Mouse (Mus musculus) T-helper 17 cell (primary cell): ENCODE measurements at regions not wholly inside any gene's neighbourhood (a gene's known extent, or its start where the extent isn't known, plus 50 kb on each side); places are given as distances from the start of the nearest gene placed in this dataset.

Experiments used
- in situ Hi-C, 2 experiments: fragments of 300-600 bp; cut with MboI, MseI; formaldehyde crosslinking; loops; 1 replicate in 1 of 2; 2 replicates in 1 of 2; pipeline ENCODE4 v1.15.1; 2025; ENCODE audit warnings: high pct_unique_total_duplicates in 2 of 2

- in situ Hi-C loops: loop anchor here in 1 of 2 experiments (25.0 kb wide), 1 partner anchor 369 kb away; no protein-coding TSS in a partner anchor
Observed at GRCm38 (mm10) chr9:92856410-92857083, 314.5 kb downstream of the Plod2 start.

- in situ Hi-C loops: loop anchor here in 1 of 2 experiments (25.0 kb wide), 1 partner anchor 379 kb away; no protein-coding TSS in a partner anchor
Observed at GRCm38 (mm10) chr9:92865822-92866221, 323.8 kb downstream of the Plod2 start.

- in situ Hi-C loops: loop anchor here in 1 of 2 experiments (5.0 to 25.0 kb wide), 2 partner anchors 381 to 741 kb away; no protein-coding TSS in a partner anchor
Observed at GRCm38 (mm10) chr9:92878589-92878988, 336.6 kb downstream of the Plod2 start.

DNA sequence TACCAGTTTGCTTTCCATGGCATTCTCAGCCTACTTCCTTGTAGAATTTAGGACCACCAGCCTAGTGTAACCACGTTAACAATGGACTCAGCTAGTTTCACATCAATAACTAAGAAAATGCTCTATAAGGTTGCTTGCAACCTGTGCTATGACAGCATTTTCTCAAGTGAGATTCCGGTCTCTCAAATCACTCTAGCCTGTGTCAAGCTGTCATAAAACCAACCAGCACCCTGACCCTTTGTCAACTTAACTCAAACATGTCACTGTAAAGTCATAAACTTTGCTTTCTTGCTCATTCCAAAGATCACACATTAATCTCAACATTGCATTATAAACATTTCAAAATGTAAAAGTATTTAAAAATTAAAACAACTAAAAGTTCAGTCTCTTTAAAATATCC lies 337.8 kb downstream of the Plod2 start:
- in situ Hi-C loops: loop anchor here in 1 of 2 experiments (5.0 to 25.0 kb wide), 2 partner anchors 383 to 743 kb away; no protein-coding TSS in a partner anchor

DNA sequence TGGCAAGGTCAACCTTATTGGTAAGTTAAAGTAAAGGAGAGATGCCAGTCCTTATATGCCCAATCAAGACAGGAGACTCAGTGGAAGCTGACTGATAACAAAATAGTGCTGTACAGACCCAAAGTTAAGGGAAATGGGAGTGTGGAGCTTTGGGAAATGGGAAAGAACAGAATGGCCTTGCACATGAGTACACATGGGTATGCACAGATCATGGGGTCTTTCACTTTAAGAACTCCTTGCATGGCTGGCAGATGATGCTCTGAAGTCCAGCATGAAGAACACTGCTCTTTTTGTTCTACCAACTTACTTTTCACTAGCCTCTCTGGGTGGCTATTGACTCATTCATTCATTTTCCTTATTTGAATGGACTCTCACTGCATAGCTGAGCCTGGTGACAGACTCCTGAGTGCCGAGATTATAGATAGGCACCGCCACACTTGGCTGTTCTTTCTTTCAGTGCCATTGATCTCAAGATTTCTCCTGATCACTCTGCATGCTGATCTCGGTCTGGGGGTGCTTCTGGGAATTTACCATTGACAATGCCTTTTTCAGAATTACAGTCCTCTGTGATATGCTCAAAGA lies 340.3 kb downstream of the Plod2 start:
- in situ Hi-C loops: loop anchor here in 1 of 2 experiments (25.0 kb wide), 1 partner anchor 745 kb away; no protein-coding TSS in a partner anchor

- in situ Hi-C loops: loop anchor here in 1 of 2 experiments (25.0 kb wide), 1 partner anchor 753 kb away; no protein-coding TSS in a partner anchor
Observed at GRCm38 (mm10) chr9:92890063-92890462, 348.0 kb downstream of the Plod2 start.

DNA sequence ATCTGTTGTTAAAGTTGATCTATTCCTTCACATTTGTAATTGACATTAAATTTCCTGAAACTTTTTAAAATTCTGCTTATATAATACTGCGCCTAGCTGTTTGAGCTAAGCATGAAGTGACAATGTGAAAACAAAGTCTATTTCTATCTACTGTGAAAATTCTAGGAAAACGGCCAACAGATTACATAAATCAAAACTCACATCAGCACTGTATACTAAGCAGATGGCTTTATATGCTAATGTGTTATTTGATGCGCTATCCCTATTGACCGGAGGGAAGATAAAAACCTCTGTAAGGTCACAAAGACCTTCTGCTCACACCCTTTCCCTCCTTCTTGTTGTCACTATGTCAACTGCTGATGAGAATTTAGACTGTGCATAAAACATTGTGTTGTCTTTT lies 357.7 kb downstream of the Plod2 start:
- in situ Hi-C loops: loop anchor here in 1 of 2 experiments (25.0 kb wide), 1 partner anchor 762 kb away; no protein-coding TSS in a partner anchor

DNA sequence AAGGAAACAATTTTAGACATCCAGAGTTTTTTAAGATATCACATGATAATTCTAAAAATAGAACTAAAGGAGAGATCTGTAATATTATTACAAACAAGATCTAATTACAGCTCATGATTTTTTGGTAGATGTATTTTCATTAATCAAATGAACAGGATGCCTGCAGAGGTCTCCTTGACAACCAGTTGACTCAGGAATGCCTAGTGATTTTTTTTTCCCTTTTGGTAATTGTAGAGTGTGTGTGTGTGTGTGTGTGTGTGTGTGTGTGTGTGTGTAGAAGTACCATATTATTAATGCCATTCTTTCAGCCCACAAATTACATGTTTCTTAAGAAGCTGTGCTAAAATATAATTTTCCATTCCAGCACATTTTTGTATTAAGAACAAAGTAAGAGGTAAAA lies 365.1 kb downstream of the Plod2 start:
- in situ Hi-C loops: no loop called here

DNA sequence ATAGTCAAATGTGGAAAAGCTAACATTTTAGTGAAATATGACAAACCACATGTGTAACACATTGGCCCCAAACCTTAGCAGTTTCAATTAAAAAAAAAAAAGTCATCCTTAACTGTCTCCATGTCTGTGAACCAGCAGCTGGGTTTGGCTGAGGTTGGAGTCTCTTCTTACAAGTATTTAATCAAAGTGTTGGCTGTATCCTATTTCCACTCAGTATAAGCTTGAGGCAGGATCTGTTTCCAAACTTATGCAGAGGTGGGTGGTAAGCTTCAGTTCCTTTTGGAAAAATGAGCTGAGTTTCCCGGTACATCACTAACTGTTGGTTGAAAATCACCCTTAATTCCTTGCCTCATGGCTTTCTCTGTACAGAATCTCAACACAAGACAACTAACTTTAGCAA lies 377.4 kb downstream of the Plod2 start:
- in situ Hi-C loops: no loop called here

DNA sequence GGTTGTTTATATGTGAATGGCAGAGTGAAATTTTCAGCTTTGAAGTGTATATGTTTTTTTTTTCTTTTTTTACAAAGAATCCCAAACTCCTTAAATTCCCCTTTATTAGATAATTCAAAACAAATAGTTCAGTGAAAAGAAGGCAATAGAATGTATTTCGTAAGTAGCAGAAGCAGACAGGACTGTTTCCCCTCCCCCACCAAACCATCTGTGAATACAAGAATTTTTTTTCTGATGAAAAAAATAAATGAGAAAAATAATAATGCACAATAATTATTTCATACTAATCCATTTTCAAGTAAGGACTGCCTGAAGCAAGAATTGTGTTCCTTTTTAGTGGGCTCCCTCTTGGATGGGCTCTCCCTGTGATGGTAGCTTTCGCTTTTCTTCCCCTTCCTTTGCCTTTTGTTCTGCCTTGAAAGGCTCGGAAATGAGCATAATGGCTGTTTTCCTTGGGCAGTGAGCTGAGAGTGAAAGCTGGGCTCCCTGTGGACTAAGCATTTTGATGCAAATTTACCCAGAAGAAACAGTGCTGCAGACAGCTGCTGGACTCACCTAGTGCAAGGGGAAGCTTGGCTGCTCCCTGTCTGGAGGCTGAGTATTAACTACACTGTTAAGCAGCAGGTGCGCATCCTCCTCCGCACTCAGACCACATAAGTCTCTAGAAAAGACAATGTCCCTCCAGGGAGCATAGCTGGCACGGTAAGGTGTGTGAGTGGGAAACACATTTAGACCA lies 388.4 kb downstream of the Plod2 start:
- in situ Hi-C loops: no loop called here

DNA sequence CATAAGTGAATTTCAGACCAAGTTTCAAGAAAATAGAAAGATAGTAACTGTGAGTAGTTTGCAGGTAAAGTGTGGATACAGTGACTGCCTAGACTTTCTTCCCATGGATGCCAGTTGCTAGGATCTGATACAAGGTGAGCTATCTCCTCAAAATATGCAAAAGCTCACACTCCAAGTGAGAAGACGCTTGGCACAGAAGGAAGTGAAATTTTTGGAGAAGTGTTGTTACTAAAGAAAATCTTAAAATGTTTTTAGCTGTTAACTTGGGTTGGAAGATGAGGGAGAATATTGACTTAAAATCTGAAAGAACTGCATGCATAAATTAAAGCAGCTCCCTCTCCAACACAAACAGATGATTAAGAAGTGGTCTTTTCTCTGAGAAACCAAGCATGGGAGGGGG lies 395.8 kb downstream of the Plod2 start:
- in situ Hi-C loops: no loop called here

DNA sequence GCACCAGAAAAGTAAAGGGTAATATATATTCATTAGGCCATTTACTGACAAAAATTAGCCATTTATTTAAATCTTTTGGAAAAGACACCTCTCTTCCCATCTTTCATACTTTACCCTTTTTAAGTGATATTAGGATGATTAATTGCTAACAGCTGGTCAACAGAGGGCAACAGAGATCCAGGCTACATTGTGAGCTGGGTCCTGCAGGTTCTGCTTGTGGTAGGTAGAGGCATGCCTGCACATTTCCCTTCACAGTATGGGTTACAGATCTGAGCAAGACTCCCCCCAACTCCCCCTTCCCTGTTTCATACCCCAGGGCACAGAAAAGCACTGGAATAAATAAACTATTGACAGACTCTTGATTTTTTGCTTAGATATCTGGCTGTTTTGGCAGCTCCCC lies 408.1 kb downstream of the Plod2 start:
- in situ Hi-C loops: no loop called here

GRCm38 (mm10) chr9:92963275-92963674 lies 421.3 kb downstream of the Plod2 start:
- in situ Hi-C loops: no loop called here

GRCm38 (mm10) chr9:92991759-92992158 lies 449.7 kb downstream of the Plod2 start:
- in situ Hi-C loops: no loop called here

- in situ Hi-C loops: no loop called here
Observed at GRCm38 (mm10) chr9:92996156-92996555, 454.1 kb downstream of the Plod2 start.

GRCm38 (mm10) chr9:93005182-93005953 lies 463.3 kb downstream of the Plod2 start:
- in situ Hi-C loops: no loop called here

GRCm38 (mm10) chr9:93008511-93009302 lies 466.7 kb downstream of the Plod2 start:
- in situ Hi-C loops: no loop called here

GRCm38 (mm10) chr9:93044298-93044912 lies 502.4 kb downstream of the Plod2 start:
- in situ Hi-C loops: loop anchor here in 1 of 2 experiments (5.0 kb wide), 1 partner anchor 42 kb away; no protein-coding TSS in a partner anchor

GRCm38 (mm10) chr9:93072140-93072539 lies 530.1 kb downstream of the Plod2 start:
- in situ Hi-C loops: no loop called here

- in situ Hi-C loops: no loop called here
Observed at GRCm38 (mm10) chr9:93083114-93083513, 541.1 kb downstream of the Plod2 start.
